Mouse (Mus musculus) CH12.LX (cell line): ENCODE data around the gene Lsr. TPM values are rescaled to one million over a fixed set of nuclear protein-coding genes. Genes with fewer than 3 reads are reported as not detected.
A peak's percentile ranks its signal among the peaks of the same experiment; 100 is the strongest.

Experiments used
- DNase-seq: peaks from one replicate; pipeline ENCODE4 v3.0.0-alpha.2; 2013; ENCODE audit errors: extremely low read depth
- H3K27ac ChIP-seq: 2 replicates; pipeline ENCODE4 v1.5.1; 2012; ENCODE audit warnings: low read depth, mild to moderate bottlenecking, control low read depth, moderate library complexity; ENCODE audit not compliant: insufficient read depth
- H3K27me3 ChIP-seq: replicated peaks from 2 replicates; pipeline ENCODE3; 2012; ENCODE audit warnings: inconsistent platforms
- H3K36me3 ChIP-seq, 2 experiments: replicated peaks in 1 of 2; 2 replicates each; pipeline versions ENCODE3 to v1.6.1; 2012; ENCODE audit warnings: inconsistent platforms in 1 of 2, low read length in 1 of 2, mild to moderate bottlenecking in 1 of 2, mixed read lengths in 1 of 2, moderate library complexity in 1 of 2; ENCODE audit not compliant: control insufficient read depth in 1 of 2, insufficient read depth in 1 of 2
- H3K4me1 ChIP-seq, 2 experiments: 2 replicates each; pipeline ENCODE4 v1.6.1; 2012; ENCODE audit warnings: inconsistent platforms in 1 of 2, moderate library complexity in 1 of 2; ENCODE audit not compliant: insufficient read depth in 2 of 2, control insufficient read depth in 1 of 2
- H3K4me2 ChIP-seq: 2 replicates; pipeline ENCODE4 v1.6.1; 2012; ENCODE audit warnings: low read depth, mild to moderate bottlenecking, control low read depth; ENCODE audit not compliant: poor library complexity, insufficient read depth, severe bottlenecking
- H3K4me3 ChIP-seq, 3 experiments: fragments of 150-350 bp in 1 of 3; sonication (generic) in 1 of 3; replicated peaks in 1 of 3; 2 replicates each; pipeline versions ENCODE3 to v1.5.1; 2011 to 2012; ENCODE audit warnings: low read depth in 2 of 3, low read length in 2 of 3, mild to moderate bottlenecking in 2 of 3, moderate library complexity in 2 of 3, control low read depth in 1 of 3, improper control_type of control experiment in 1 of 3, inconsistent platforms in 1 of 3, mixed read lengths in 1 of 3; ENCODE audit not compliant: poor library complexity in 1 of 3
- H3K79me2 ChIP-seq: replicated peaks from 2 replicates; pipeline ENCODE4 v1.6.1; 2012; ENCODE audit warnings: mild to moderate bottlenecking, moderate library complexity; ENCODE audit not compliant: control insufficient read depth, poor library complexity, insufficient read depth, severe bottlenecking; ENCODE audit errors: extremely low read depth
- H3K9ac ChIP-seq: 2 replicates; pipeline ENCODE4 v1.6.1; 2012; ENCODE audit warnings: low read depth, mild to moderate bottlenecking, control low read depth, moderate library complexity; ENCODE audit not compliant: insufficient read depth
- H3K9me3 ChIP-seq: replicated peaks from 2 replicates; pipeline ENCODE3; 2012; ENCODE audit warnings: low read length, inconsistent platforms, mixed read lengths
- BHLHE40 ChIP-seq: IDR thresholded peaks from 2 replicates; pipeline ENCODE4 v1.6.1; 2011; ENCODE audit warnings: mild to moderate bottlenecking, low read depth, low read length, improper control_type of control experiment
- CTCF ChIP-seq, 2 experiments: IDR thresholded peaks in 1 of 2; conservative IDR thresholded peaks in 1 of 2; 2 replicates each; pipeline ENCODE4 v1.5.1; 2011 to 2012; ENCODE audit warnings: low read depth in 2 of 2, low read length in 2 of 2, improper control_type of control experiment in 1 of 2, inconsistent platforms in 1 of 2, mild to moderate bottlenecking in 1 of 2, moderate library complexity in 1 of 2
- ELF1 ChIP-seq: IDR thresholded peaks from 2 replicates; pipeline ENCODE4 v1.6.1; 2014; ENCODE audit warnings: low read depth, mild to moderate bottlenecking, inconsistent platforms, low read length, improper control_type of control experiment
- GABPA ChIP-seq: IDR thresholded peaks from 2 replicates; pipeline ENCODE4 v1.6.1; 2012; ENCODE audit warnings: low read depth, low read length, improper control_type of control experiment, inconsistent platforms; ENCODE audit not compliant: insufficient replicate concordance
- IRF4 ChIP-seq: IDR thresholded peaks from 2 replicates; pipeline ENCODE4 v1.6.1; 2014; ENCODE audit warnings: low read depth, mild to moderate bottlenecking, inconsistent platforms, low read length, improper control_type of control experiment
- MXI1 ChIP-seq: IDR thresholded peaks from 2 replicates; pipeline ENCODE4 v1.6.1; 2011; ENCODE audit warnings: mild to moderate bottlenecking, low read depth, low read length, improper control_type of control experiment
- MYC ChIP-seq: IDR thresholded peaks from 2 replicates; pipeline ENCODE4 v1.6.1; 2011; ENCODE audit warnings: low read depth, mild to moderate bottlenecking, improper control_type of control experiment, low read length
- NELFE ChIP-seq: IDR thresholded peaks from 2 replicates; pipeline ENCODE4 v1.6.1; 2011; ENCODE audit warnings: low read depth, low read length, improper control_type of control experiment
- POLR2AphosphoS2 ChIP-seq: IDR thresholded peaks from 2 replicates; pipeline ENCODE4 v1.6.1; 2011; ENCODE audit warnings: low read depth, low read length, improper control_type of control experiment
- RAD21 ChIP-seq: IDR thresholded peaks from 2 replicates; pipeline ENCODE4 v1.6.1; 2011; ENCODE audit warnings: low read depth, mild to moderate bottlenecking, low read length, improper control_type of control experiment, moderate library complexity
- SMC3 ChIP-seq: IDR thresholded peaks from 2 replicates; pipeline ENCODE4 v1.6.1; 2011; ENCODE audit warnings: low read depth, low read length, improper control_type of control experiment
- TBP ChIP-seq: conservative IDR thresholded peaks from 2 replicates; pipeline ENCODE4 v1.6.1; 2011; ENCODE audit warnings: low read depth, low read length, improper control_type of control experiment
- TCF12 ChIP-seq: IDR thresholded peaks from 2 replicates; pipeline ENCODE4 v1.6.1; 2014; ENCODE audit warnings: low read depth, mild to moderate bottlenecking, inconsistent platforms, low read length, improper control_type of control experiment
- USF1 ChIP-seq: IDR thresholded peaks from 2 replicates; pipeline ENCODE4 v1.6.1; 2014; ENCODE audit warnings: low read depth, mild to moderate bottlenecking, inconsistent platforms, low read length, improper control_type of control experiment
- ZC3H11A ChIP-seq: IDR thresholded peaks from 2 replicates; pipeline ENCODE4 v1.6.1; 2012; ENCODE audit warnings: low read depth, mild to moderate bottlenecking, inconsistent platforms, low read length, improper control_type of control experiment
- ZKSCAN1 ChIP-seq: IDR thresholded peaks from 2 replicates; pipeline ENCODE4 v1.6.1; 2012; ENCODE audit warnings: low read depth, inconsistent platforms, low read length, improper control_type of control experiment, borderline replicate concordance
- dilution Hi-C: fragments of 300-500 bp; cut with MboI; formaldehyde crosslinking; loops from 2 replicates; pipeline ENCODE4 v1.14.3; 2020; ENCODE audit warnings: low sequenced_read_pairs; ENCODE audit not compliant: extremely low pct_unique_long_range_greater_than_20kb, extremely low pct_ligation_motif_present
- in situ Hi-C: fragments of 300-500 bp; cut with MboI; formaldehyde crosslinking; loops from 3 replicates; pipeline ENCODE4 v1.14.3; 2019; ENCODE audit warnings: low sequenced_read_pairs, low pct_ligation_motif_present, low pct_unique_long_range_greater_than_20kb, mixed read lengths
- polyA plus RNA-seq: library from polyadenylated mRNA; unstranded; fragments of >175 nt; gene quantifications from 2 replicates; pipeline ENCODE4 v1.2.1, GENCODE M21; 2012; ENCODE audit warnings: low read depth; ENCODE audit not compliant: insufficient read length
- total RNA-seq, 2 experiments: library from RNA; depleted of rRNA; stranded (reverse); fragments of 300-350 nt in 1 of 2; fragments of >200 nt in 1 of 2; gene quantifications; 2 replicates each; pipeline ENCODE4 v1.2.3; 2012 to 2014

Lsr gene
- total and polyA plus RNA-seq, 3 experiments: 0.12 to 0.13 TPM; not detected in 1

GRCm38 (mm10) chr7:30973501-30974289 is 431 bp upstream of the Lsr start, which contains the start of gene Fam187b:
Gene Fam187b, plus strand, starts transcription at chr7:30973790.
- Histone ChIP-seq H3K27ac (no peak within 1 kb of the TSS), H3K4me1 (peaks cover 0 to 4% of the 10 kb centered on the region in 2 experiments; a peak in 1 of 4 replicates), H3K9ac (no peak within 1 kb of the TSS), H3K4me2 (peak within 1 kb of the TSS; percentile 68), H3K36me3 (no peaks in the 10 kb centered on the region), H3K27me3 (no peaks in the 10 kb centered on the region), H3K79me2 (no peaks in the 10 kb centered on the region), H3K9me3 (peaks cover 7% of the 10 kb centered on the region), H3K4me3 (peak within 1 kb of the TSS in 1 of 3 experiments; percentile 21)
- in situ Hi-C loops (no loop called here), dilution Hi-C loops (no loop called here)
- TF ChIP-seq TBP (no peak), ELF1 (0 out of 2 replicates have a peak, but pooled peaks have one; percentile 15), CTCF (conservative IDR thresholded peaks at IDR 0.05 in 1 of 2, IDR thresholded peaks at IDR 0.05 in 1 of 2; ENCODE audit: low read depth in 2 of 2, low read length in 2 of 2) (peak; percentile 59 to 80), ZC3H11A (peak; percentile 47), USF1 (no peak), SMC3 (peak; percentile 82), TCF12 (0 out of 2 replicates have a peak, but pooled peaks have one; percentile 16), MXI1 (no peak), NELFE (0 out of 2 replicates have a peak, but pooled peaks have one; percentile 23), MYC (no peak), IRF4 (peak; percentile 51; the same call in 1 of the 2 replicates), RAD21 (peak; percentile 85)
- peak; percentile 85 for DNase-seq

GRCm38 (mm10) chr7:30972426-30973250 is 626 bp downstream of the Lsr start:
- Histone ChIP-seq H3K4me1 (peaks cover 0 to 4% of the 10 kb centered on the region in 2 experiments; a peak in 1 of 4 replicates), H3K4me3 (no peak overlapping the region), H3K9ac (no peak overlapping the region), H3K27ac (no peak overlapping the region), H3K9me3 (peaks cover 7% of the 10 kb centered on the region), H3K4me2 (no peak overlapping the region), H3K27me3 (no peaks in the 10 kb centered on the region), H3K79me2 (no peaks in the 10 kb centered on the region), H3K36me3 (no peaks in the 10 kb centered on the region)
- no peak for DNase-seq
- dilution Hi-C loops (no loop called here), in situ Hi-C loops (no loop called here)
- TF ChIP-seq BHLHE40 (no peak), ZKSCAN1 (no peak), POLR2AphosphoS2 (no peak), GABPA (no peak)
- TF ChIP-seq, all 38 proteins: peak for 0
